Mouse (Mus musculus) monocyte, adult 5-6 weeks (primary cell): ENCODE data around the gene Map6. TPM values are rescaled to one million over a fixed set of nuclear protein-coding genes. Genes with fewer than 3 reads are reported as not detected.
"Not testable (repeated sequence)": the region's sequence is repeated elsewhere in the genome, so short reads cannot be mapped to it uniquely, and the experiment has no call there.

ENCODE experiments used
- ATAC-seq: fragments of 153-309, 156-312 bp; replicated peaks from 2 replicates; pipeline ENCODE4 v1.8.0; 2017; ENCODE audit warnings: mild to moderate bottlenecking; ENCODE audit not compliant: low TSS enrichment, insufficient number of reproducible peaks, severe bottlenecking, poor library complexity, low FRiP score
- total RNA-seq: library from RNA; stranded (forward); fragments of 200-1000, 200-491, 200-594 nt; gene quantifications from 3 replicates; pipeline ENCODE4 v1.2.3, GENCODE M21; 2017

The Map6 gene
- total RNA-seq, 1 experiment from 2014 or later, result not detected

DNA sequence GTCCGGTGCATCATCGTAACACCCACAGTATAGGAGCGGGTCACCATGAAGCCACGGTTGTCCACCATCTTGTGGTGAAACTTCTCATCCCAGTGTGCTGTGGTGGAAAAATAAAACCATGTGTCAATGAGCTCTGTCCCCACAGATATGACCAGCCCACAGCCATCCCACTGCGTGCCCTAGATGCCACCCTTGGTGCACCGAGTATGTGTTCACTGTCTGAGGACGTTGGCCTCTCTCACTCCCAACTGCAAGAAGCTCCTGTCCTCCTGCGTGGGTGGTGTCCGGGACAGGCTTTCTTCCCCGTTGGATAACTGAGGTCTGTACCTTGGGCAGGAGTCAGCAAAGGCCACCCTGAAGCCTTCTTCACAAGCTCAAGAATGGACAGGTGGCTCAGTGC lies 80.0 kb downstream of the Map6 start:
- ATAC-seq, result no peak

DNA sequence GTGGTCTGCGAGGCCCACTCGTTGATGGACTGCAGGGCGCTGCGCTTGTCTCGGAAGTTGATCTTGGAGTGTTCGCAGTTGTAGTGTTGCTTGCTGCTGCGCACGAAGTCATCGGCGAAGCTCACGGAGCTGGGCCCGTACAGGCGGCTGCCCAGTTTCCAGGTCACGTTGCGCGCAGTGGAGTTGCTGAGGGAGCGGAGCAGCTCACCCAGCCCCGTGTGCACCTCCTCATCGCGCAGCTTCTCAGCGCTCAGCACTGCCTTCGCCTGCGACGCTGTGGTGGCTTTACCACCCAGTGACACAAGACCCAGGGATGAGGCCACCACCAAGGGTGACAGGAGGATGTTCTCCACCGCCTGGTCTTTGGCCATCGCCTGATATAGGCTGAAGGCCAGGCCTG lies 81.6 kb downstream of the Map6 start:
- no peak for ATAC-seq

DNA sequence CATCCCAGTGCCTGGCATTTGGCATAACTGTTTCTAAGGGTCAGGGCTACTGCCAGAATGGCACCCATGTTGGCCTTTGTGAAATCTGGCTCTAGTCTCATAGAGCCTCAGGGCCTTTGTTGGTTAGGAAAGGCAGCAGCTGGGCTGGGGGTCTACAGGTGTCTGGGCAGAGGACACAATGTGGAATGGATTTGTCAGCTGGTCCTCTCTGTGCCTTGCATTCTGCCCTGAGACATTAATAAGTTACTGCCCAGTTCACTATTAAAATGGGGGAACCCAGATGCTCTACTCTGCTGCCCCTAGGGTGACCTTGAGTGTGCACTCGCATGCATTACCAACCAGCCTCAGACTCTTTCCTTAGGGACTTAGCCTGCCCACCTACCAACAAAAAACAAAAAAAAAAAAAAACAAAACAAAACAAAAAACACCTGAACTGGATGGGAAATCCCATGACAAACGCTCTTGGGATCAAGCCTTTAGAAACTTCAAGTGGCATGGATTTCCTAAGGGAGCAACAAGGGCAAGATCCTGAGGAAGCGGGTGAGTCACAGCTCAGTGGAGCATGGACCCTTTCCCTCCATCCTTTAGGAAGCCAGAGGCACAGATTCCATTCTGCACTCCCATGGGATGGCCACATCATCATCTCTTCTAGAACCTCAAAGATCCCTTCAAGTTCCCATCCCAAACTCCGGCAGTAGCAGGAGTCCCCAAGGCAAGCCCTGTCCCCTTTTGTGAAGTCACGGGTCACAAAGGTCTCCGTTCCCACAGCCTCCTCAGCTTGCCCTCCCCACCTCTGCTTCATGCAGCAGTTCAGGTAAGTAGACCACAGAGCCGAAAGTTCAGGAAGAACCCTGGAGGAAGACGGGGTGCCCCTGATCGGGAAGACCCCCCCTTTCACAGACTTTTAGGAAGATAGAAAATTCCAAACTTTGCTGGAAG lies 82.8 kb downstream of the Map6 start:
- ATAC-seq, result no peak

DNA sequence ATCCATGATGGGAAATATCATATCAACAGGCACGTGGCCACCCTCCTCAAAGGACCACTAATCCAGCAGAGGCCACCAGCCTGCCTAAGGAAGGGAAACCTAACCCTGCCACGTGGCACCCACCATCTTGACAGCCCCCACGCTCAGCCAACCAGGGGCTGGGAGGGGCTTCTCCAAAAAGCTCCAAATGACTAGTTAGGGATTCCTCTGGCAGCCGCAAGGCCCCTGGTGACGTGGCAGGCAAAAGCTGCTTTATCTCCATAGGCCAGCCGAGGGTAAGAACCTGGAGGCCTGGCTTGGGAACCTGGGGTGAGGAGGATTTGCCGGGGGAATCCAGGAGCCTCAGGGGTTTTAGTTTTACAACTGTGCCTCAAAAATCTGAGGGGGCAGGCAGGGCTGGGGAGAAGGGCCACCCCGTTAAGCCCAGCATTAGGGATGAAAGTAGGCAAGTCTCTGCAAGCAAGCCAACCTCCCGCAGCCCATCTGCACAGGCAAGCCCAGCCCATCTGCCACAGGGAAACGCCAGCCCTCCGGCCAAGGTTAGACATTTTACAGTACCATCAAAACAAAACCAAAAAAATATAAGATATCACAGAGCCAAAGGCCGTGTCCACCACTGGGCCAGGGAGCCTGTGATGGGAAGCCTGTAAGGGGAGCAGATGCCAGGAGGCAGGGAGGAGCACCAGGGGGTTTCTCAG lies 84.0 kb downstream of the Map6 start:
- no peak for ATAC-seq

DNA sequence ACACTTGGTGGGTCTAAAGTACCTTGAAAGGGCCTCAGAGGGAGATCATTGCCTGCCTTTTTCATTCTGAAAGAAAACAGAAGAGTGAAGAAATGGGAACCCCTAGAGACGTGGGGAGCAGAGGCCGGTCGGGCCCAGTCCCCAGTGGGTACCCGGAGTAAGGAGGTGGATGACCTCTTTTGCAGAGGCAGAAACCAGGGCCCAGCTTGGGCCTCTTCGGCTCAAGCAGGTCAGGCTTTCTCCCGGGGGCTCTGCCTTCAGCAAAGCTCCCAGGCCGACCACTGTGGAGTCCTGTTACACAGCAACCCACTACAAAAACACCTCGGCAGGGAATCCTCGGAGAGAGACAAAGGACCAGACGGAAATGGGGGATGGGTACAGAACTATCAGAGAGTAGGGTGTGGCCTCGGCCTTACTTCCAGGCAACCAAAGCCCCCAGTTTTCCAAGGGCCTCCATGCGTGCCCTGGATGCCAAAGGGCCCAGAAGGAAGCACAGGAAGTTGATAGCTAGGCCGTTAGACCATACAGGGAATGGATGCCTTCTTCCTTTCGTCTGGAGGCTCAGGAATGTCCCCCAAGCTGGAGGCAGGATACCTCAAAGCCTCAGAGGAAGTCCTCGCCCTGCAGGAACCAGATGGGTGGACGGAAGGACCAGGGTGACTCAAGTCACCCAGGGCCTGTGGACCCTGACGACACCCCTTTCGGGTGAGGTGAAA lies 84.7 kb downstream of the Map6 start:
- no peak for ATAC-seq

DNA sequence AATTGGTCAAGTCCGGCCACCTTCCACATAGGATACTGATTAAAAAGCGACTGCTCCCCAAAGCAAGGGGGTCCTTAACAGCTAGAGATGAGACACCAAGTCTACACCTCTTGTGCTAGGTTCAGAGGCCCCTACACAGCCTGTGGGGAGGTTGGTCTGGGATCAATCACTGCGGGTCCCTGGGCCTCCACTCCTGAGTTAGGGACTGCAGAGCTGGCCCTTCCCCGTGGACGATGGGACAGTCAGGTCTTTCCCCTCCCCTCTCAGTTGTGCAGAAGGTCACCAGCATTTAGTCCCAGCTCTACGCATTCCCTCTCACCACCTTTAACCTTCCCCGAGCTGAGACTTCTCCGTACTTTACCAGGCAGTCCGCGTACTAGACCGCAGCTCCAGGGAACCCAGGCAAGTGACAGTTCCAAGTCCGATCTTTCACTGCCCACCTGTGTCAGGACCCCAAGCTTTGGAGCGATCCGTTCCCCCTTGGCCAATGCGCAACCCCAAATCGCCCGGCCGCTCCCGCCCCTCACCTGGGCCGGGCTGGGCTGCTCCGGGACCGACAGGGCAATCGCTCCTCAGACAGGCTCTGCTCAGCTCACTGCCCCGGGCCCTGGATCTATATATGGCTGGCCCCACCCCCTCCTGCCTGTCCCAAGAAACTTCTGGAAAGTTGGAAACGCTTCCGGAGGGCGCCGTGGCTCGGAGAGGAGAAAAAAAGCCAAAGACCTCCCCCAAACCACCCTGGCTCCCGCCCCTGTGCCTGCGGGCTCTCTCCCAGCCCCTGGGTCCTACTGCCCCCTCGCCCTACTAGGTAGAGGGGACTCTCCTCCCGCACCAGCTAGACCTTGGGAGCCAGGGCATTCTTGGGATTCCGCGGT lies 85.5 kb downstream of the Map6 start, which contains the start of gene Serpinh1:
Gene Serpinh1, minus strand, starts transcription at position 714 of the 875 bp plus-strand sequence.
- ATAC-seq, result no peak

DNA sequence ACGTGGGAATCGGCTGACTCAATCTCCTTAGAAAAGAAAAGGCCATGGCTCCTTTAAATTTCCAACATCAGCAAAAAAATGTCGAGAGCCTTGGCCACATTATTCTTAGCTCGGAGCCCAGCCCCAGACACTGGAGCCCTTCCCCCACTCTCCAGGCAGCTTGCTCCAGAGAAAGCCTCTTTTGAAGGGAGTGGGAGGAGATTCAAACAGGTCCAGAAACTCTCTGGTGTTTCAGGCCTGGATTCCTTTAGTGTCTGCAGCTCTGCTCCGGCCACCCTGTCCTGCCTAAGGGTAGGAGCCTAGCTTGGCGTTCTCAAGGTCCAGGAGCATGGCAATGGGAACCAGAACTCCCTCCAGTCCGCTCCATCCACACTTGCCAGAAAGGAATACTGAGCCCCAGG lies 88.5 kb downstream of the Map6 start:
- ATAC-seq, result no peak

DNA sequence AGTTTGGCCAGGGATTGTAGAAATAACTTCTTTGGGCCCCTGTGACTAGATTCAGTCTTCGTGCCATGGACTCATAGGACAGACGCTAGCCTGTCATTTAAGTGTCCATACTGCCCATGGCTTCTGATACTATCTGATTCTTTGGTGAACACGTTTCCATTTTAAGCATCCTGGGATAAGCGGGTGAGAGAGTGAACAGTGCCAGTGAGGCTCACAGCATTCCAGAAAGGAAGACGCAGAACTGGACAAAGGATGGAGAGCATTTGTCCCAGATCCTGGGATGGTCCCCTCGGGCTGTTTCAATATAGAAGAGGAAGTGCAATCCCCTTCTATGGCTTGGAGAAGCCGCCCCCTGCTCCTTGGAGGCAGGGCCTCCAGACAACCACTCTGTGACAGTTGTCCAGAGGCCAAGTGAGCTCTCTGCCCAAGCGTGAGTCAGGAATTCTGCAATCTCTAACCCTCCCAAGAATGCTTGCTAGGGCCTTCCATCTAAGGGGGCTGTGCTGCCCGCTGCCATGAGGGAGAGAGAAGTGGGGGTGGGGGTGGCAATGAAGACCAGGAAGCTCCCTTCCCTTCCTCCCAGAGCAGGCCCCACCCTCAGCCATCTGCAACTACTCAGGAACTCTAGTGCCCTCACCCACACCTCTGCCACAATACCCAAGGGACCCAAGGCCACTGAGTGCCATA lies 89.1 kb downstream of the Map6 start:
- ATAC-seq, result no peak

DNA sequence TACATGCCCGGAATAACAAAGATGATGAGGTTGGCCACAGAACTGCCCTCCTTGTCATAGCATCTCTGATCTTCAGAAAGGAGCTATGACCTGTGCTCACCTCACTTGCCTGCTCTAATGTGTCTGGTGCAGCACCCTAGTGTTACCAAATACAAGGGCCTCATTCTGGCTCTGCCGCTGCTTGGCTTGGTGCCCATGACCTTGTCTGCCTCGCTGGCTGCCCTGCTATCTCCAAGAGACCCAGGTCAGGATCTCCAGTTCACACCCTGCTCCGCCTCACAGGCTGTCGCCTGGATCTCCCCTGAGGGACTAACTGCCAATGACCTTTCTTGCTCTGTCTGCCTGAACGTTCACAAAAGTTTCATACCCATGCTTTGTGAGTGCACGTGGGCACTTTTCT lies 90.0 kb downstream of the Map6 start:
- no peak for ATAC-seq

DNA sequence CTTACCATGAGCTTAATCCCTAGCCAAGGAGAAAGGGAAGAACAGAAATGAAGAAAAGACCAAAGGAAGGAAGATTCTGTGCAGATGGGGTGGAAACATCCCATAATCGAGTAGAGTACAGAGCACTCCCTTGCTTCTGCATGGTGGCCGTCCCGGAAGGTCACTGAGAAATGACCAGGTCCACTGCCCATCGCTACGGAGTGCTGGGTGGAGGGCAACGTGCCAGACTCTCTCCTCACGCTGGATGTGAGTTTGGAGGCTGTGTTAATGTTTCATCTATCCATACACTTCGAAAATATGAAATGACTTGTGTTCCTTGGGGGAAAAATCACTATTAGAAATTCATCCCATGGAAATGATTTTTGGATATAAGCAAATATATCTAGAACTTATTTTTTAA lies 91.1 kb downstream of the Map6 start:
- ATAC-seq, result no peak

DNA sequence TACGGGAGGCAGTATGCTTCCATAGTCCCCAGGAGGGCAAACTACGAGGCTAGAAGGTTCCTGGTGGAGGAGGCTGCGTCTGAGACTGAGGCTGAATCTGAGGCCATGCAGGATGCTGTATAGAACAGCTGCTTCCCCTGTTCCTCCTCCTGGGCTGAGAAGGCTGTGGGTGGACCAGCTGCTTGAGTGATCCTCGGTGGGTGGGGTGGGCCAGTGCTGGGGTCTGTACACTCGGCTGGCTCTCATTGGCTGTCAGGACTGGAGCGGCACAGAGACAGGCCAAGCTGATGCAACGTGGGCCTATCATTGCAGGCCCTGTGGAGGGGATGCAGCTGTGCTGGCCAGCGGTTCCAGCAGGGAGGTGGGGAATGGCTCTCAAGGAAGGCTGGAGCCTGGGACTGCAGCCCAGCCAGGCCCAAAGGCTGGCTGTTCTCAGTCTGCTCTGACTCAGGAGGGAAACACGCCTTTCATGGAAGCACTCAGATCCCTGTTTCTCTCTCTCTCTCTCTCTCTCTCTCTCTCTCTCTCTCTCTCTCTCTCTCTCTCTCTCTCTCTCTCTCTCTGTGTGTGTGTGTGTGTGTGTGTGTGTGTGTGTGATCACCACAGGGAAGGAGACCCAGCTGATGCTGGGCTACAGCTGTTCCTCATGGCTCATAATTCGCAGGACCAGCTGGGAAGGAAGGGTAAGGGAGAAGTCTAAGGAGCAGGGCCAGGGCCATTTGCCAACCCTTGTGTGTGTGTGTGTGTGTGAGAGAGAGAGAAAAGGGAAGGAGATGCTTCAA lies 93.0 kb downstream of the Map6 start:
- no peak for ATAC-seq

DNA sequence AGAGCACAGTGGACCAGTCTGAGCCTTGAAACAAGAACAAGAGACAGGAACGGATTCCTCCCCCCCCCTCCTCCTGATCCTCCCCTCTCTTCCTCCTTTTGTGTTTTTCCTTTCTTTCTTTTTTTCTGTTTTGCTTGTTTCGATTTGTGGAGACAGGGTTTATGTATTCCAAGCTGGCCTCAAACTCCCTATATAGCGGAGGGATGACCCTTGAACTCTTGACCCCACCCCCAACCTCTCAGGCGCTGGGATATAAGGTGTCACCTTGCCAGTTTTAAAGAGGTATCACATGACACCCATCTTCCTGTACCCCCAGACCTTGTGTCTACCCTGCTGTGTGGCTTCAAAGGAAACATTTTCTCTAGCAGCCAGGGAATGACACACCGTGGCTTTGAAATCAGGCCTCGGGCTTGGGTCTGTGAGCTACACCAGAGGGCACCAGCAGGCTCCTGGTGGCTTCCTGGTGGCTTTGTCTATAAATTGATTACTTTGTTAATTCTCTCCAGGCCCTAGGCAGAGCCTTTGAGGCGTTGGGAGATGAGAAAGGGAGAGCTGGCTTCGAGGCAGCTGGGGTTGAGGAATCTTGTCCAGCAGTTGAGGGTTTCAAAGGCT lies 93.7 kb downstream of the Map6 start:
- ATAC-seq, result no peak

DNA sequence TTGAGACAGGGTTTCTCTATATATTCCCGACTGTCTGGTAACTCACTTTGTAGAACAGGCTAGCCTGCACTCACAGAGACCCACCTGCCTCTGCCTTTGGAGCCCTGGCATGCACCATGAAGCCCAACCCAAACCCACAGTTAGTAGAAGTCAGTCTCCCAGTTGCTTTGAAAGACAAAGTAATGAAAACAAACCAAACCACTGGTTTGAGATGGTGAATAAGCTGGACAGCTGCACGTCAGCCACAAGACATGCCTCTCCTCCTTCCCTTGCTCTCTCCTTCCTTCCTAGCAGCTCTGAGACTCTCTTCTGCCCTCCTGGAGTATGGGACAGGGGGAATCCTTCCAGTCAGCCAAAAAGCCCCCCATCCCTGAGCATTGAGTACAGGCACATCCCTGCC lies 94.9 kb downstream of the Map6 start:
- no peak for ATAC-seq

DNA sequence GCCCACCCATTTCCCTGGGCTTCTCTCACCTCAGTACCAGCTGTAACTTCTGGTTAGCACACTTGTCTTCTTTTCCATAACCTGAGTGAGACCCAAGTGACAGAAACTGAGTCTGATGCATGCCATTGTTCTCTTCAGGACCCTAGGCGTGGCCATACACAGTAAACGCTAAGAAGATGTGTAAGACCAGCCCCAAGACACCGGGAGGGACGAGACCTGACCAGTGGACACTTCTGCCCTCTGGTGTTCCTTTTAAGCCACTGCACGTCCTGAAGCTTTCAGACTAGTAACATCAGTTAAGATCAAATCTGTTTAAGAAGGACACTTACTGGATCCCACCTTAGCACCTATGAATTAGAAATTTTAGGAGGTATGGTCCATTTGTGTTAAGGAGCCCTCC lies 97.8 kb downstream of the Map6 start:
- ATAC-seq, result peak; percentile 63; the same call in 1 of the 2 replicates

DNA sequence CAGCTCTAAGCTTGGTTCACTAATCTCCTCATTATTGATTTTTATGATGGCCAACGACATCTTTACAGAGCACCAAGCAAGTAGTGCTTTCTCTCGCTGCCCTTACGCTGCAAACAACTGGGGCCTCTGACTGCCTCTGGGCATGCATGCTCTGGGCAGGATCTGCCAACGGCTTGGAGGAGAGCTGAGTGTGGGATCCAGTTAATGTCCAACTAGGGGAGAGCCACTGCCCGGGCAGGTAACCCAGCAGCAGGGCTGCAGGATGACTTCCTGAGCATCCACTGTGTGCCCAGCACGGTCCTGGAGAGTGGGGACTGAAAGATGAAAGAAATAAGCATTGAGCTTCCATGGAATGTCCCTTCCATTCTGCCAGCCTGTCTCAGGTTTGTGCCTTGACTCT lies 99.5 kb downstream of the Map6 start:
- ATAC-seq, result no peak

DNA sequence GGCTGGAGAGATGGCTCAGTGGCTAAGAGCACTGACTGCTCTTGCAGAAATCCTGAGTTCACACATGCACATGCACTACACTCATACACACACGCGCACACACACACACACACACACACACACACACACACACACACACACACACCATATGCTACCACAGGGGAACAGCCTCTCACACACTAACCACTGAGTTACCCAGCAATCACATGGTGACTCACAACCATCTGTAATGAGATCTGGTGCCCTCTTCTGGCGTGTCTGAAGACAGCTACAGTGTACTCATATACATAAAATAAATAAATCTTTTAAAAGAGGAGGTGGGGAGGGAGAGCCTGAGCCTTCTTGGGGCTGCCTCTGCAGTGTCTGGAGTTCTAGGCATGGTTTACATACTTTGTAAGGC lies 107.1 kb downstream of the Map6 start:
- not testable (repeated sequence) for ATAC-seq

DNA sequence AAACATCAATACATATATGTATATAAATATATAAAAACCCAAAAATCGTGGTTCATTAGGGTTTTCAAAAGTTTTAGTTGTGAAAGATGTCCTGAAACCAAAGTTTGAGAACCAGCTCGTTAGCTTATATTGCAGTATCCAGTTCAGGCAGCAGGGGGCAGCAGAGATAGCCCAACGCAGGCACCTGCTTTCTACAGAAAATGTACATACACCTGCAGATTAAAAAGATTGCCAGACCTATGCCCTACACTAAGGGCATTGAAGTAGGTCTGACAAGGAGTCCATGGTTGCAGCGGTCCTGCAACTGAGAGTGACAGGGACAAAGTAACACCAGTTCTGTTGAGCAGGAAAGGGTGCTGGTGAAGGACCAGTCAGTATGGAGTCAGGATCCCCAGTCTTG lies 108.2 kb downstream of the Map6 start:
- ATAC-seq, result peak; percentile 37; the same call in 1 of the 2 replicates
